Mouse (Mus musculus) forebrain, embryonic 11.5 days (tissue): ENCODE data around the gene Zxdc. TPM values are rescaled to one million over a fixed set of nuclear protein-coding genes. Genes with fewer than 3 reads are reported as not detected.

Experiments used
- ATAC-seq: fragments of 200-750 bp; cut with Nextera tagmentation; replicated peaks from 2 replicates; pipeline ENCODE4 v1.8.0; 2017; ENCODE audit warnings: moderate TSS enrichment; ENCODE audit not compliant: low FRiP score
- DNase-seq: peaks from one replicate; pipeline ENCODE4 v3.0.0-alpha.2; 2017; ENCODE audit warnings: low spot score
- H3K27ac ChIP-seq: fragments of 300-500 bp; sonication (generic); 2 replicates; pipeline ENCODE4 v1.5.1; 2014; ENCODE audit warnings: low read depth, low read length
- H3K27me3 ChIP-seq: fragments of 300-500 bp; sonication (generic); 2 replicates; pipeline ENCODE4 v1.6.1; 2014; ENCODE audit warnings: mild to moderate bottlenecking, low read length, mixed read lengths; ENCODE audit not compliant: control insufficient read depth, insufficient read depth
- H3K36me3 ChIP-seq: fragments of 300-500 bp; sonication (generic); 2 replicates; pipeline ENCODE4 v1.6.1; 2014; ENCODE audit warnings: mild to moderate bottlenecking, low read length, moderate library complexity, mixed read lengths; ENCODE audit not compliant: control insufficient read depth, insufficient read depth
- H3K4me1 ChIP-seq: fragments of 300-500 bp; sonication (generic); replicated peaks from 2 replicates; pipeline ENCODE4 v1.6.1; 2014; ENCODE audit warnings: low read length, mixed read lengths; ENCODE audit not compliant: control insufficient read depth, insufficient read depth
- H3K4me2 ChIP-seq: fragments of 300-500 bp; sonication (generic); 2 replicates; pipeline ENCODE4 v1.6.1; 2014; ENCODE audit warnings: low read depth, mild to moderate bottlenecking, low read length, moderate library complexity, mixed read lengths; ENCODE audit not compliant: severe bottlenecking
- H3K4me3 ChIP-seq: fragments of 300-500 bp; sonication (generic); 2 replicates; pipeline ENCODE4 v1.5.1; 2014; ENCODE audit warnings: low read depth, low read length
- H3K9ac ChIP-seq: fragments of 300-500 bp; sonication (generic); 2 replicates; pipeline ENCODE4 v1.6.1; 2014; ENCODE audit warnings: low read length
- H3K9me3 ChIP-seq: fragments of 300-500 bp; sonication (generic); 2 replicates; pipeline ENCODE4 v1.6.1; 2016; ENCODE audit warnings: low read length, mixed read lengths; ENCODE audit not compliant: control insufficient read depth
- WGBS: fragments of 180-500 bp; shearing (Covaris S2); extraction: QIAGEN DNeasy Blood & Tissue Kit; methylation state at CpG from one replicate; pipeline ENCODE4 v1.1.7; 2014; 5-methylcytosine and 5-hydroxymethylcytosine counted together
- polyA plus RNA-seq: library from polyadenylated mRNA; unstranded; fragments of >200 nt; fragmentation: Nextera tagmentation; extraction: Ambion mirVana; gene quantifications from 2 replicates; pipeline ENCODE4 v1.2.1, GENCODE M21; 2014

Gene Zxdc
- polyA plus RNA-seq, 1 experiment from 2014 or later = 10.0 TPM

GRCm38 (mm10) chr6:90450179-90450578 lies 80.9 kb downstream of the Zxdc start:
- ATAC-seq (0 out of 2 replicates have a peak, but pooled peaks have one; percentile 21), DNase-seq (peak; percentile 76)
- no peaks in the 10 kb centered on the region for H3K36me3 ChIP-seq
- no peak overlapping the region for H3K4me3 ChIP-seq
- H3K9ac ChIP-seq = no peak overlapping the region
- H3K4me1 ChIP-seq = 0 out of 2 replicates have a peak, but pooled peaks cover 2% of the 10 kb centered on the region
- H3K4me2 ChIP-seq = no peak overlapping the region
- H3K9me3 ChIP-seq = no peaks in the 10 kb centered on the region
- H3K27ac ChIP-seq = no peak overlapping the region
- WGBS = 31% methylated on average over 7 of the region's 7 CpGs
- no peaks in the 10 kb centered on the region for H3K27me3 ChIP-seq

DNA sequence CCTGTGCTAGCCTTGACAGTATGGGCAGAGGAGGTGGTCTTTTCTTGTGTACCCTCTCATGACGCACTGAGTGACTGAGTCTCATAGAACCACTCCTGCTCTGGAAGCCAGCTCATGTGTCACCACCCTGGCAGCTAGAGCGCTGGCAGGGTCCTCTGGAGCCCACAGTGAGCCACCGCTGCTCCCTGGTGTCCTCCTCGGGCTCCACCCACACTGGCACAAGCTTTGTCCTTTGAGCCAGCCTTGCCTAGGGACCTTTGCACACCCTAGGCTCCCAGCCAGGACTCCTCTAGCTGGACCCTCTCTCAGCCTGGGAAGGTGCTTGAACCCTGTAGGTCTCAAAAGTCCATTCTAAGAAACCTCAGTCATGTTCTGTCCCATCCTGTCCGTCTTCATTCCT lies 81.4 kb downstream of the Zxdc start:
- no peak overlapping the region for H3K4me2 ChIP-seq
- H3K27me3 ChIP-seq = no peaks in the 10 kb centered on the region
- H3K9ac ChIP-seq = no peak overlapping the region
- no peaks in the 10 kb centered on the region for H3K9me3 ChIP-seq
- no peaks in the 10 kb centered on the region for H3K36me3 ChIP-seq
- H3K4me3 ChIP-seq = no peak overlapping the region
- WGBS = 71% methylated on average over 5 of the region's 5 CpGs
- H3K4me1 ChIP-seq = 0 out of 2 replicates have a peak, but pooled peaks cover 2% of the 10 kb centered on the region
- DNase-seq = no peak
- ATAC-seq = no peak
- no peak overlapping the region for H3K27ac ChIP-seq

GRCm38 (mm10) chr6:90451512-90451911 lies 82.2 kb downstream of the Zxdc start:
- ATAC-seq = no peak
- H3K4me3 ChIP-seq = no peak overlapping the region
- H3K9ac ChIP-seq = no peak overlapping the region
- H3K27me3 ChIP-seq = no peaks in the 10 kb centered on the region
- H3K36me3 ChIP-seq = no peaks in the 10 kb centered on the region
- no peak overlapping the region for H3K4me2 ChIP-seq
- H3K9me3 ChIP-seq = no peaks in the 10 kb centered on the region
- DNase-seq = no peak
- no peak overlapping the region for H3K27ac ChIP-seq
- 90% methylated on average over 5 of the region's 5 CpGs for WGBS
- H3K4me1 ChIP-seq = 0 out of 2 replicates have a peak, but pooled peaks cover 2% of the 10 kb centered on the region

GRCm38 (mm10) chr6:90452603-90453002 lies 83.3 kb downstream of the Zxdc start:
- no peak overlapping the region for H3K4me2 ChIP-seq
- H3K4me1 ChIP-seq = no peaks in the 10 kb centered on the region
- H3K4me3 ChIP-seq = no peak overlapping the region
- no peak for DNase-seq
- H3K9ac ChIP-seq = no peak overlapping the region
- H3K27ac ChIP-seq = no peak overlapping the region
- no peaks in the 10 kb centered on the region for H3K27me3 ChIP-seq
- H3K36me3 ChIP-seq = no peaks in the 10 kb centered on the region
- no peaks in the 10 kb centered on the region for H3K9me3 ChIP-seq
- ATAC-seq = no peak

Other genes starting within 250 kb of the Zxdc start
- not detected in 2 replicates for gene Vmn1r51, start 246.9 kb upstream of the Zxdc start, polyA plus RNA-seq
- gene Vmn1r52, start 194.7 kb upstream of the Zxdc start, polyA plus RNA-seq = not detected in 2 replicates
- not detected in 2 replicates for gene V1ra8, start 166.7 kb upstream of the Zxdc start, polyA plus RNA-seq
- gene Vmn1r53, start 145.1 kb upstream of the Zxdc start, polyA plus RNA-seq = not detected in 2 replicates
- gene Vmn1r54, start 123.2 kb upstream of the Zxdc start, polyA plus RNA-seq = not detected in 2 replicates
- not detected in 2 replicates for gene BC048671, start 68.3 kb upstream of the Zxdc start, polyA plus RNA-seq
- 0.15 TPM in 1 of 2 replicates, not detected in the other for gene Chst13, start 44.3 kb upstream of the Zxdc start, polyA plus RNA-seq
- gene Uroc1, start 36.2 kb upstream of the Zxdc start, polyA plus RNA-seq = not detected in 2 replicates
- 1.2 and 1.8 TPM in 2 replicates for gene Cfap100, start 59.3 kb downstream of the Zxdc start, polyA plus RNA-seq
- gene Klf15, start 93.1 kb downstream of the Zxdc start, polyA plus RNA-seq = 2.8 and 3.0 TPM in 2 replicates
- gene Aldh1l1, start 116.9 kb downstream of the Zxdc start, polyA plus RNA-seq = 1.2 and 2.8 TPM in 2 replicates
- 2.2 and 2.4 TPM in 2 replicates for gene Slc41a3, start 235.2 kb downstream of the Zxdc start, polyA plus RNA-seq